Mouse (Mus musculus): ENCODE measurements around the gene Dusp11. TPM values are rescaled to one million over a fixed set of nuclear protein-coding genes. Genes with fewer than 3 reads are reported as not detected.
"Not testable (repeated sequence)": the region's sequence is repeated elsewhere in the genome, so short reads cannot be mapped to it uniquely, and the experiment has no call there.

Dusp11 gene
- total RNA-seq, 2 experiments from 2014 or later: 71.2 to 76.1 TPM

- peak; percentile 73 to 75 for DNase-seq (ENCODE audit: low spot score in 2 of 2)
Observed at GRCm38 (mm10) chr6:85936508-85937465, 24.7 kb downstream of the Dusp11 start.

GRCm38 (mm10) chr6:85935646-85936045, 25.8 kb downstream of the Dusp11 start:
- DNase-seq (ENCODE audit: low spot score in 2 of 2): no peak

GRCm38 (mm10) chr6:85934047-85934446, 27.4 kb downstream of the Dusp11 start:
- no peak for DNase-seq (ENCODE audit: low spot score in 2 of 2)

GRCm38 (mm10) chr6:85929312-85929711, 32.2 kb downstream of the Dusp11 start:
- no peak for DNase-seq (ENCODE audit: low spot score in 2 of 2)

GRCm38 (mm10) chr6:85927476-85928464, 33.7 kb downstream of the Dusp11 start:
- no peak for DNase-seq (ENCODE audit: low spot score in 2 of 2)

- no peak for DNase-seq (ENCODE audit: low spot score in 2 of 2)
Observed at GRCm38 (mm10) chr6:85926709-85927108, 34.8 kb downstream of the Dusp11 start.

- DNase-seq (ENCODE audit: low spot score in 2 of 2): no peak
Observed at GRCm38 (mm10) chr6:85923643-85924042, 37.8 kb downstream of the Dusp11 start.

GRCm38 (mm10) chr6:85919401-85919800, 42.1 kb downstream of the Dusp11 start:
- DNase-seq (ENCODE audit: low spot score in 2 of 2): no peak

- DNase-seq (ENCODE audit: low spot score in 2 of 2): not testable (repeated sequence)
Observed at GRCm38 (mm10) chr6:85918341-85918740, 43.1 kb downstream of the Dusp11 start.

- DNase-seq (ENCODE audit: low spot score in 2 of 2): no peak
Observed at GRCm38 (mm10) chr6:85916596-85916995, 44.9 kb downstream of the Dusp11 start.

- DNase-seq (ENCODE audit: low spot score in 2 of 2): peak; percentile 85 to 95
Observed at GRCm38 (mm10) chr6:85915539-85916513, 45.6 kb downstream of the Dusp11 start, which contains the start of gene Nat8f1. Nat8f1 (minus strand) TSS chr6:85915687.

GRCm38 (mm10) chr6:85915141-85915538, 46.3 kb downstream of the Dusp11 start:
- no peak for DNase-seq (ENCODE audit: low spot score in 2 of 2)

- no peak for DNase-seq (ENCODE audit: low spot score in 2 of 2)
Observed at GRCm38 (mm10) chr6:85911587-85911986, 49.9 kb downstream of the Dusp11 start, which contains the start of gene Tprkb. Tprkb (plus strand) TSS chr6:85911865.

- DNase-seq (ENCODE audit: low spot score in 2 of 2): no peak
Observed at GRCm38 (mm10) chr6:85909704-85910103, 51.8 kb downstream of the Dusp11 start.

GRCm38 (mm10) chr6:85908341-85908740, 53.1 kb downstream of the Dusp11 start:
- no peak for DNase-seq (ENCODE audit: low spot score in 2 of 2)

- peak; percentile 69 to 77 for DNase-seq (ENCODE audit: low spot score in 2 of 2)
Observed at GRCm38 (mm10) chr6:85906911-85907351, 54.5 kb downstream of the Dusp11 start.

- peak; percentile 72 to 89 for DNase-seq (ENCODE audit: low spot score in 2 of 2)
Observed at GRCm38 (mm10) chr6:85904642-85905061, 56.8 kb downstream of the Dusp11 start, which contains the start of gene Nat8f4. Nat8f4 (minus strand) TSS chr6:85904884.

- no peak for DNase-seq (ENCODE audit: low spot score in 2 of 2)
Observed at GRCm38 (mm10) chr6:85902303-85902702, 59.2 kb downstream of the Dusp11 start.

- DNase-seq (ENCODE audit: low spot score in 2 of 2): peak in 1 of 2 experiments; percentile 42
Observed at GRCm38 (mm10) chr6:85898596-85899475, 62.6 kb downstream of the Dusp11 start.
